Mouse (Mus musculus): ENCODE results near the gene Ptbp1. TPM values are rescaled to one million over a fixed set of nuclear protein-coding genes. Genes with fewer than 3 reads are reported as not detected.

The Ptbp1 gene
- total RNA-seq, 2 experiments from 2014 or later, result 211 to 497 TPM

DNA sequence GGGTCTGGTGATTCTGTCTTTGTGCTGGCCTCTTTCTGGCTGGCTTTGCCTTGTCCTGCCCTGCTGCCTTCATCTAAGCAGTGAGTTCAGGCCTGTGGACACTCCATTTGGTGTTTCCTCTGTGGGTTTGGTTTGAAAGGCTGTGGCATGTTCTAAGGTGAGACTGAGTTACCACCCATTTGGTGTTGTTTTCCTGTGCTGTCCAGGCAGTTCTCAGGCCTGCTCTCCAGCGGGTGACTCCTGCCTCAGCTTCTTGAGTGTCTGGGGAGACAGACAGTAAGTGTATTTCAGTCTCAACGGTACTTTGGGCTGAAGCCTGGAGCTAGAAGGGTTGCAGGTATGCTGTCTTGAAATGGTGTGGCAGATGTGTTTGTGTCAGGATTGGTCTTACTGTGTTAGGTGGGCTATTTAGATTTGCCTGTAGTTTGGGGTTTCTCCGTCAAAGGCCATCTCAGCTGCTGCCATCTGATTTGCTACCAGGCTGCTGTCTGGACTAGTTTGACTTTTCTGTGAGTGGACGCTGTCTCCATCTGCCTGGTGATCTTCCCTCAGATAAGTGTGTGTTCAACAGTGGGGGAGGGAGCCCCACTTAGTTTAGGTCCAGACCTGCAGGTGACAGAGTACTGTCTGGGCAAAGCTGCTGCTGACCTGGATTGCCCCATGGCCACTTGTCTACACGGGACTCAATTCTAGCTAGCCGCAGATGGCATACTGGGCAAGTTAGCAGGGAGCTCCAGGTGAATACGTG, 2.7 kb downstream of the Ptbp1 start:
- ATAC-seq (replicated peaks; ENCODE audit: poor library complexity, severe bottlenecking), result no peak

DNA sequence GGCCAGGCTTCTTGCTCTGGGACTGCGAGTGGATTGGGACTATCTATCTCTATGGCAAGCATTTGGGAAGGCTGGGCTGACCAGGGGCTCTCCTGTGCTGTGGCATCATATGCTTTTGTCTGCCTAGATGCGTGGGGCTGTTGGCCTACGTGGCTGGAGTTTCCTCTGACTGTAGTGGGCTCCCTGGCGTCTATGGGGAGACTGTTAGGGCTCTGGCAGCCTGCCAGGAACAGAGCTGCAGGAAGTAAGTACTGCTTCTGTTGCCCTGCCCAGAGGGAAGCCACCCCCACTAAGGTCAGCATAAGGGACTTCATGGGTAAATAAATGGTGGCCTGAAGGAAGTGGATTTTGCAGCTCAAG, 3.2 kb downstream of the Ptbp1 start:
- ATAC-seq (replicated peaks; ENCODE audit: poor library complexity, severe bottlenecking), result peak; percentile 19

DNA sequence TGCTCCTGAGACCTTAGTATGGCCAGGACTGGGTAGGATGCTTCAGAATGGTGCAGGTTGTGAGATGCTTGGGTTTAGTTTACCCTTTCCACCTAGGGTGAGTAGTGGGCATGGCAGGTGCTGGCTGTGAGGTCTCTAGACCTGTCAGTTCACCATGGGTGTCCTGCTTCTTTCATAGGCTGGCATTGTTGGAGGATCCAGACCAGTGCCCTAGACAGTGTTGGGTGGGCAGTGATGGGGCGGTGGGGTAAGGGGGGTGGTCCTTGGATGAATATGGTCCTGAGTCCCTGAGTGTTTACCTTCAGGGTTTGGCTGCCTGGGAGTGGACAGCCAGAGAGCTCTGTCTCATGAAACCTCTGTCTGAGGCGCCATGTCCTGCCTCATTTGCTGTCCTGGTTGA, 3.7 kb downstream of the Ptbp1 start:
- ATAC-seq (replicated peaks; ENCODE audit: poor library complexity, severe bottlenecking), result no peak

DNA sequence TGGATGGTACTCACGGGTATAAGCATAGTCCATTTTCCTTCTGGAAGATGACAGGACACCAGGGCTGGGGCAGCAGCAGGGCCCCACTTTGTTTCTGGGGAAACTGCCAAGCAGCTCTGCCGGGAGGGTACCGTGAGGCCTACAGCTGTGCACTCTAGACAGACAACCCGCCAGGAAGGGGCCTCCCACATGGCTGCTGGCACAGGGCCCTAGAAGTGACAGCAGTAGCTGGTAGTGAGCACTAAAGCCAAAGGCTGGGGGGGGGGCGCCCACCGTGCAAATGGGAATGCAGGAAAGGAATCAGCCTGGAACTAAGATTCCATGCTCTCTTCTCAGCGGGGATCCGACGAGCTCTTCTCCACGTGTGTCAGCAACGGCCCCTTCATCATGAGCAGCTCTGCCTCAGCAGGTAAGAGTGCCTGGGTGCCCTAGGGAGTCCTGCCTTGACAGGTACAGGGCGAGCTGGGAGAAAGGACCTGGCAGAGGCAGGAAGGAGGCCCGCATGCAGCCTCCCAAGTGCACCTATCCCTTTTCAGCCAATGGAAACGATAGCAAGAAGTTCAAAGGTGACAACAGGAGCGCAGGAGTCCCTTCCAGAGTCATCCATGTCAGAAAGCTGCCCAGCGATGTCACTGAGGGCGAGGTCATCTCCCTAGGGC, 4.3 kb downstream of the Ptbp1 start:
- ATAC-seq (replicated peaks; ENCODE audit: poor library complexity, severe bottlenecking), result no peak

DNA sequence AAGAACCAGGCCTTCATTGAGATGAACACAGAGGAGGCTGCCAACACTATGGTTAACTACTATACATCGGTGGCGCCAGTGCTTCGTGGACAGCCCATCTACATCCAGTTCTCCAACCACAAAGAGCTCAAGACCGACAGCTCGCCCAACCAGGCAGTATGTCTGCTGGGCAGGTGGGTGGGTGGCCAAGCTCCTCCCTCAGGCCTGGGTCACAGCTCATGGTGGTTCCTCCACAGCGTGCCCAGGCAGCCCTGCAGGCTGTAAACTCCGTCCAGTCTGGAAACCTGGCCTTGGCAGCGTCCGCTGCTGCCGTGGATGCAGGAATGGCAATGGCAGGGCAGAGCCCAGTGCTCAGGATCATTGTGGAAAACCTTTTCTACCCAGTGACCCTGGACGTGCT, 4.9 kb downstream of the Ptbp1 start:
- ATAC-seq (replicated peaks; ENCODE audit: poor library complexity, severe bottlenecking), result no peak

DNA sequence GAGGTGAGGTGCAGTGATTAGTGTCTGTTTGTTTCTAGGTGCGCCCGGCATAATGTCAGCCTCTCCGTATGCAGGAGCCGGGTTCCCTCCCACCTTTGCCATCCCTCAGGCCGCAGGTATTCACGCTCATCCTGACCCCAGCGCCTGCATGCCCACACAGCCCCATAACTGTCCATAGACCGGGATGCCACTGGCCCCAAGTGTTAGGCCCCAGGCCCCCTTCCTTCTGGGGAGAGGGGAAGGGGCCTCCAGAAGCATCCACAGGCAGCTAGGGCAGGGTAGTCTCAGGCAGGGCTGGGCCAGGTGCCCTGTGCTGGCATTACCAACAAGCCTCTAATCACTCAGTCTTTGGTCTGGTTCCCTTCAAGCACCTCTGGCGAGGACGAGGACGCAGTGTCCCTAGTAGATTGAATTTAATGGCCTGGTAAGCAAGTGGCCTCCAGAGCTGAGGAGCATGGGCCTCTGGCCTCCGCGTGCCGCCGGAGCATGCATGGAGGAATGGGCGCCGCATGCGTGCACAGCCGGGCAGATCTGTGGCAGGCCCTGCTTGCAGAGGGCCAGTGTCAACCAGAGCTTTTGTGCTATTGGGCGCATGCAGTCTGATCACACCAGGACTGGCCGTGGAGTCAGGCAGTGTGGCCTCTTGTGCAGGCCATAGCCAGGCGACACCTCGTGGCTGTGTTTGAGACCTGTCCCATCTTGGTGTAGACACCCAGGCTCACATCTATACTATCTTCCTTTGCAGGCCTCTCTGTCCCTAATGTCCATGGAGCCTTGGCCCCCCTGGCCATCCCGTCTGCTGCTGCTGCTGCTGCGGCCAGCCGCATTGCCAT, 6.1 kb downstream of the Ptbp1 start:
- no peak for ATAC-seq (replicated peaks; ENCODE audit: poor library complexity, severe bottlenecking)

DNA sequence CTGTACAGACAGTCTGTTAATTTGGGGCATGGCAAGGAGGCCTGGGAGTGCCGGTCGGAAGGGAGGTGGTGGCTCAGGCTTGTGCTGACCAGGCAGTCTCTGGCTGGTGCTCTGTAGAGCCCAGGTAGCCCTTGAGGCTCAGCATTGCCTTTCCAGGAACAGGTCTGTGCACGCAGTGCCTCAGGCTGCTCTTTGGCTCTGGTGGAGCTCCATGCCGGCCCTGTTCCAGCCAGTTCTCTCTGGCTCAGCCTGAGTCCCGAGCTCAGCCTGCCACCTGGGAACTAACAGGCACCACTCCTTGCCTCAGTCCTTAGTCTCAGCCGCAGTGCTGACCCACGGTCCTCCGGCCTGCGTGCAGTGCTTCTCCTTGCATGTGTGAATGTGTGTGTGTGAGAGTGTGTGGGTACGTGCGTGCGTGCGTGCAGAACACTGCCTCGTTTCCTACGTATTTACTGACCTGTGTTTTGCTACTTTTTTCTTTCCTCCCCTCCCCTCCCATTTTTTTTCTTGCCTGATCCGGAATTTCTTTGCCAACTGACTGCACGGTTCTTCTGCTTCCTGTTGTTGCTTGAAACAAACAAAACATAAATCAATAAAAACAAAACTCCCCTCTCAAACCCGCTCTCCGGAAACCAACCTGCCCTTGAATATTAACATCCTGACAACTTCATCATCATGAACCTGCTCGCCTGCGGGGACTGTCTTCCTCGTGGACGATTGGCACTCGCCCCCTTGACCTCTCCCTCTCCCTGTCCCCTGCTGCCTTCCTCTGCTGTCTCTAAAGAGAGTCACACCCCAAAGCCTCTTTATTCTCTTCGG, 7.2 kb downstream of the Ptbp1 start:
- ATAC-seq (replicated peaks; ENCODE audit: poor library complexity, severe bottlenecking), result no peak

DNA sequence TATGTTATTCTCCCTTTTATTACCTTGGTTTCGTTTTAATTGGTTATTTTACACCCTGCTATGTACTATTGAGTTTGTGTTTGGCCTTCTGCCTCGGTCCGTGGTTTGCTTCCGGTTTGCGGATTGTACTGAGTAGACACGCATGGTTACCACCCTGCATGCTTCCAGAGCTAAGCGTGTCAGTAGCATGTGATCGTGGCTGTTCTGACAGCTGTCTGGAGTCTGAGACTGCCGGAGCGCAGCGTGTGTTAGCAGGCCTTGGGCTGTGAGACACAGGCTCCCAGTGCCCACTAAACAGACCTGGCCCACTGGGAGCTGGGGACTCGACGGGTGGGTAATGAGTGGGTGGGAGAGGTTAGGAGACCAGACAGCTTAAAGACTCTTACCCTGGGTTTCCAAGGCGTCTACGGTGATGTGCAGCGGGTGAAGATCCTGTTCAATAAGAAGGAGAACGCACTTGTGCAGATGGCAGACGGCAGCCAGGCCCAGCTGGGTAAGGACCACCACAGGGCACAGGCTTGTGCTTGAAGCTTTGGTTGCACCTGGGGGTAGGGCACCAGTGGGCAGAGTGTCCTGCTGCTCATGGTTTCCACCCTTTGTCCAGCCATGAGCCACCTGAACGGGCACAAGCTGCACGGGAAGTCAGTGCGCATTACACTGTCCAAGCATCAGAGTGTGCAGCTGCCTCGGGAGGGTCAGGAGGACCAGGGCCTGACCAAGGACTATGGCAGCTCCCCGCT, 8.0 kb downstream of the Ptbp1 start:
- no peak for ATAC-seq (replicated peaks; ENCODE audit: poor library complexity, severe bottlenecking)

DNA sequence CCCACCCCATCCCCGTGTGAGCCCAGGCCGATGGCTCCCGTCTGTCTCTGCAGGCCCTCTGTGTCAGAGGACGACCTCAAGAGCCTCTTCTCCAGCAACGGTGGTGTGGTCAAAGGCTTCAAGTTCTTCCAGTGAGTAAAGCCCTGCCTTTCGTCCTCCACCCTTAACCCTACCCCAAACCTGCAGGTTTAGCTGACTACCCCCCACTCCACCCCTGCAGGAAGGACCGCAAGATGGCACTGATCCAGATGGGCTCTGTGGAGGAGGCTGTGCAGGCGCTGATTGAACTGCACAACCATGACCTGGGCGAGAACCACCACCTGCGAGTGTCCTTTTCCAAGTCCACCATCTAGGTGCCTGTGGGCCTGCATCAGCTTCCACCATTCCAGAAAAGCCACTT, 8.7 kb downstream of the Ptbp1 start:
- no peak for ATAC-seq (replicated peaks; ENCODE audit: poor library complexity, severe bottlenecking)

DNA sequence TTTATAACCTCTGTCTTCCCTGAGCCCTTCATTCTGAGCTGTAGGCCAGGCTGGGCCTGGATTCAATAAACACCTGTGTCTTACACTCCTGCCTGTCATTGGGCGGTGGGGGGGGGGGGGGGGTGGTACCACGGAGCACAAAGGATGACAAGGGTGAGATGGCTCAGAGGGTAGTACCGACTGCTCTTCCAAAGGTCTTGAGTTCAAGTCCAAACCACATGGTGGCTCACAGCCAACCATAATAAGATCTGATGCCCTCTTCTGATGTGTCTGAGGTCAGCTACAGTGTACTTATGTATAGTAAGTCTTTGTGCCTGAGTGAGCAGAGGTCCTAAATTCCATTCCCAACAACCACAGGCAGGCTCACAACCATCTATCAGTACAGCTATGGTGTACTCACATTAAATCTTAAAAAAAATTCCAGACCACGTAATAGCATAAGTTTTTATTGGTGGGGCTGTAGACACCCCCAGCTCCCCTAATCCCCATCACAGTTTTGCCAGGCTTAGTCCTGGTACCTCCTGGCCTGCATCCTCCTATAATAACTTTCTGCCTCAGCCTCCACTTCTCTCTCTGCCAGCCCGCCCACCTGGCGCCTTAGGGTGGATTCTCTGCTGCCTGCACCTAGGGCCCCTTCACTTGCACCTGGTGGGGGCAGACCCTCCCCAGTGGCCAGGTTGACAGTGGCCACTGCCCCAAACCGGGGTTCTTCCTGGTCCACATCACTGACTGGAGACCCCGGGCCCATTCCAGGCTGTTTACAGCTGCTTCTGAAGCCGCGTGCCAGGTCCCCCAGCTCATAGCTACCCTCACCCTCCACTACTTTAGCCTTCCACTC, 10.3 kb downstream of the Ptbp1 start:
- ATAC-seq (replicated peaks; ENCODE audit: poor library complexity, severe bottlenecking), result no peak

DNA sequence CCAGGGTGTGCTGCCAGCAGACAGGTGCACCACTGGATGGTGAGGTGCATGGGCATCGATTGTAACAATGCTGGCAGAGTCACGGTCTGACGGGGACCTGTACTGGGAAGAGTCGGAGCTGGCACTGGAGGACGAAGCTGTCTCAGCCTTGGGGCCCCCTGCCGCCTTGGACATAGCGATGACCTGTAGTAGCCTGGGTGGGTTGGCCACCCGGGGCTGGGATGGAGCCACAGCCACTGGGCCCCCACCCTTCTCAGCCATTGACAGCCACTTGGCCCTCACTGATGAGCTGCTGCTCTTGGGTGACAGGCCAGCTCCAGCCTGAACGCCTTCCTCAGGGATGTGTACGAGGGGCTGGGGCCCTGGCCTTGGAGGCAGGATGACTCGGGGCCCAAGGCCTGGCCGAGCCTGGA, 11.0 kb downstream of the Ptbp1 start:
- 0 out of 2 replicates have a peak, but pooled peaks have one; percentile 7 for ATAC-seq (replicated peaks; ENCODE audit: poor library complexity, severe bottlenecking)

DNA sequence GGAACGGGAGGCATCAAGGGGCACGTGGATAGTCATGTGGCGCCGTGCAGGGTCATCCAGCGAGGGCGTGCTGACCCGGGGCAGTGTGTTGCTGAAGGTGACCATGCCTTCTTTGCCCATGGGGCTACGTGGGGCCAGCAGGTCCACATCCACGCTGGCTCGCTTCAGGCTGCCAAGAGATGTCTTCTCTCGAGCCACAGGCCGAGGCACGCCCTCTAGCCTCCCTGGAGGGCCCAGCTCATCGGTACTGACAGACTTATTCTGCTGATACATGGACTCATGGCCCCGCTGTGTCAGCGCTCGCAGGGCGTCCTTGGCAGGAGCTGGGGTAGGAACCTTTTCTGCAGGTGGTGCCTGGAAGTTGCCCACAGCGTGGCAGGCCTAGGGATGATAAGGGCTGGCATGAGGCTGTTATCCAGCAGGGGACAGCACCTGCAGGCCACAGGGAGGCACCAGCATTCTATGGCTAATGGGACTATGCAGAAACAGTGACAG, 11.6 kb downstream of the Ptbp1 start:
- ATAC-seq (replicated peaks; ENCODE audit: poor library complexity, severe bottlenecking), result peak; percentile 50

DNA sequence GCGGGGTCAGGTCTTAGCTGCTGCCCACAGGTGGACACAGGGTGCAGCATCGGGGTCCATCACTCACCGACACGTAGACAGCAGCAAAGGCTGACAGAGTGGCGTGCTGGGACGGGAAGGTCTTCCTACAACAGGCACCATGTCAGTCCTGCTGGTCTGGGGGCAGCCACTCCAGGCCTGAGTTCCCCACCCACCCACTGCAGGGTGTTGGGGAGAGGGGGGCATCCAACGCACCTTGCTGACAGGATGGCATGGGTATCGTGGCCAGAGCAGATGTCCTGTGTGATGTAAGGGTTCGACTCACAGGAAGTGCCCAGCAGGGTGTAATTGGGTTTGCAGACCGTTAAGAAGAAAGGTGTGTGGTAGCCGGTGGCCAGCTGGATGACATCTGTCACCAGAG, 12.4 kb downstream of the Ptbp1 start:
- no peak for ATAC-seq (replicated peaks; ENCODE audit: poor library complexity, severe bottlenecking)

DNA sequence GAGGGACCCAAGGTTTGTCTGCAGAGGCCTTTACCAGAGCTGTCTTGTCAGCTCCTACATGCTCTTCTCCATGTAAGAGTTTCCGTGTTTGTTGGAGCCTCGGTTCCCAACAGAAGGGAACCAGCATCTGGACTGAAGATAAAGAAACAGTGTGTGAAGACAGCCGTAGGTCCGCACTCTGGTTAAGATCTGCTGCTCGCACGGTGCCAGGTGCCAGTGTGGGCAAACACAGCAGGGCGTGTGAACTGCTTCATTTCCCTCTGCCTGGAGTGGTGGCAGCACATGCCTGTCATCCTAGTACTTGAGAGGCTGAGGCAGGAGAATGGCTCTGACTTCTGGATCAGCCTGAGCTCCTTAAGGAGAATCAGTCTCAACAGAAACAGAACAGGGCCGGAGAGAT, 17.6 kb downstream of the Ptbp1 start:
- ATAC-seq (replicated peaks; ENCODE audit: poor library complexity, severe bottlenecking), result no peak

DNA sequence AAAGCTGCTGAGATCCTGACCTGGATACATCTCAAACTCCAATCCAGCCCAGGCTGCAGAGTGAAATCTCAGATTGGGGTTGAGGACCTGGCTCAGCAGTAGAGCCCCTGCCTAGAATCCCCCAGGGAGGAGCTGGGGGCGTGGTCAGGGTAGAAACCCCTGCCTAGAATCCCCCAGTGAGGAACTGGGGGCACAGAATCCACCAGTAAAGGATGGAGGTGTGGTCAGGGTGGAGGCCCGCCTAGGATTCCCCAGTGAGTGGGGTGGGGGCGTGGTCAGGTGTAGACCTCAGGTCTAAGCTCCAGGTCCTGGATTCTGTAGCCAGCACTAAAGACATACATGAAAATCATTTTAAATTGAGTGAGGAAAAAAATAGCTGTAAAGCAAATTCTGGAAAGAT, 18.6 kb downstream of the Ptbp1 start:
- ATAC-seq (replicated peaks; ENCODE audit: poor library complexity, severe bottlenecking), result no peak

DNA sequence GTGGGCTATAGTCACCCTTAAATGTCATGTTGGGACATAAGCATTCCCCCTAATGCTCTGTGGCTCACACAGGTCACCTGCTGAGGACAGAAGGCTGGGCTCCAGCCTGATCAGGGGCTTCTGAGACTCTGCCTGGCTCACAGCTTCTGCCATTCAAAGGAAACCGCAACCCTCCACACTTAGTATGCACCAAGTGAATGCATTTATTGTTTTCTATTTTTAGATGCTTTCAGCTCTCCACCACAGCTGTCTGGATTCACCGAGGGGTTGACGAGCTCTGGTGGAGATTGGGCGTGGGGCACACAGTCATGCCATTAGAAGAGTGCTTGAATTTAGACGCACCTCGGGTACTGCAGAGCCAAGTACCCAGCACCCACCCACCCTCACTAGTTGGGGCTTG, 19.1 kb downstream of the Ptbp1 start:
- ATAC-seq (replicated peaks; ENCODE audit: poor library complexity, severe bottlenecking), result no peak

DNA sequence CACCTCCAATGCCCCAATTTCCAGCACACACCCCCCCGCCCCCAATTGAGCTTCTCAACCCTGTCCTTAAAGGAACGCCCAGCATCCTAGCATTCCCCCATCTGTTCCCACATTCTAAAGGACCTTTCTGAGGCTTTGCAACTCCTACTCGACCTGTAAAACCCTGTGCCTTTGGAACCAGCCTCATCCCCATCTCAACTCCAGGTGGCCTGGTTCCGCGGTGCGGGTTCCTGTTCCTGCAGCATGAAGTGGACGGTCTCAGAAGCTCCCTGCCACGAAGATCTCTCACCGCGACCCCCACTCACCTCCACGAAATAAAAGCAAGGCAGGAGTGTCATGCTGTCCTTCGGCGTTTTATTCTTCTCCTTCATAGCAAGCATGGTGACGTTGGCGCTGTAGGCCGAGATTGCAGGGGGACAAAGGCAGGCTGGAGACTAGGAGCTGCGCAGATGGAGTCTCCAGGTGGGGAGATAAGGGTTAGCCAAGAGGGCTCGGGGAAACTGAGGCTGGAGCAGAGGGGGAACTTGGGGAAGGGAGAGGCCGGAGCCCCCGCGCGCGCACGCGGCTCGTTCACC, 19.6 kb downstream of the Ptbp1 start:
- ATAC-seq (replicated peaks; ENCODE audit: poor library complexity, severe bottlenecking), result no peak

DNA sequence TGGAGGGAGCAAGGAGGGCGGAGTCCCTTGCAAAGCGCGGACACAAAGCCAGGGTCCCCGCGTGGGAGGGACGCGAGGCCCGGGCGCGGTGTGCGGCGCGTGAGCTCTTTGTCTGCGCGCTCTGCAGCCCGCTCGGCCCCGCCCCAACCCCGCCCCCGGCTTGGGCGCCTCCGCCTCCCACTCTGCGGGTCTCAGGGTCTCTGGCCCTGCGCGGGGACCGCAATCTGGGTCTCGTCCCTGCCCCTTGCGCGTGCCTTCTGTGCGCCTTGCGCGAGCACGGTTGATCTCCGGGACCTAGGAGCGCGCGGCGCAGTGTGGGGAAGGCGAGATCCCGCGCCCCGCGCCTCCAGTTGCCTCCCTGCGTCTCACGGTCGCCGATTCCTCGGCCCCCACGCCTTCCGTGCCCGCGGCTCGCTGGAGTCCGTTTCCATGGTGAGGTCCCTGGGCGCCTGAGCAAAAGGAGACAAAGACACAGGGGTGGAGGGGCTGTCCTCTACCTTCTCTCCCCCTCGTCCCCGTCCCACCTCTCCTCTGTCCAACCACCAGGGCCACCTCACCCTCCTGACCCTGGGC, 20.1 kb downstream of the Ptbp1 start, which contains the start of the genes Prtn3 and Plppr3:
Prtn3 (plus strand) TSS at position 187 of the 573 bp plus-strand sequence.
Plppr3 (minus strand) TSS at position 345 of the 573 bp plus-strand sequence.
- ATAC-seq (replicated peaks; ENCODE audit: poor library complexity, severe bottlenecking), result peak; percentile 28

All from granulocyte monocyte progenitor cell, adult 5-6 weeks (primary cell).